Mouse (Mus musculus): ENCODE data around the gene Tmem230. TPM values are rescaled to one million over a fixed set of nuclear protein-coding genes. Genes with fewer than 3 reads are reported as not detected.

The Tmem230 gene
- polyA plus RNA-seq, 1 experiment from 2014 or later: 66.1 TPM

DNA sequence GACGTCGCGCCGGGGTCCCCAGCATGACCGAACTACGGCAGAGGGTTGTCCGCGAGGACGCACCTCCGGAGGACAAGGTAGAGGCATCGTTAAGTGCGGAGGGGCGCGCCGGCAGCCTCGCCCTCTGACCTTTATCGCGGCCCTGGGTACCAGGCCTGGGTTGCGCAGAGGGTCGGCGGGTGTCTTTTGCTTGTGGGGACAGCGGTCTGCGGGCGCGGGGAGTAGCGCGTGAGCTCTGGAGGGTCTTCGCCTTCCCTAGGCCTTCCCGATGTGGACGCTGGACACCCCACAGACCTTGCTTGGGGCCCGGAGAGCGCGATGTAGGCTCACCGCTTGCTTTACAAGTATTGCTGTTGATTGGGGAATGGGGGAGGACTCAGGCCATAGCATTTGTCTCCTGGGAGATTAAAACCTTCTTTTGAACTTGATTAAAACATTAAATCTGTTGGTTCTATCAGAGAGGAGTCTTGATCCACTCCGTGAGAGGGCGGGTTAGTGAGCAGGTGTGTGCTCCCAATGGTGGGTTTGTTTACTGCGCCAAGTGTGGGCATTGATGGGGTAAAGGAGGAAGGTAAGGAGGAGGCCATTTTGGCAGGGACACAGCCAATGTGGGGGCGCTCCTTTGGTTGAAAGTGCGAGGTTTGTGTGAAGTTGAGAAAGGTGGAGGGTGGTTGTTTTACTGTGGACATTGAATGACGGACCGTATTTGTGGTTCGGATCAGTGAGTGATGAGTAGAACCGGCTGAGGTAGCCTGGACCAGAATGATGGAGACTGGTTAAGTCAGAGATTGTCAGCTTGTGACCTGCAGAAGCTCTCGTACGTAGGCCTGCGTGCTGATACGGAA is 16.0 kb upstream of the Tmem230 start:
- peak; percentile 70 for ATAC-seq (ENCODE audit: low FRiP score)
- WGBS: under 1% methylated on average over 46 of the region's 47 CpGs

DNA sequence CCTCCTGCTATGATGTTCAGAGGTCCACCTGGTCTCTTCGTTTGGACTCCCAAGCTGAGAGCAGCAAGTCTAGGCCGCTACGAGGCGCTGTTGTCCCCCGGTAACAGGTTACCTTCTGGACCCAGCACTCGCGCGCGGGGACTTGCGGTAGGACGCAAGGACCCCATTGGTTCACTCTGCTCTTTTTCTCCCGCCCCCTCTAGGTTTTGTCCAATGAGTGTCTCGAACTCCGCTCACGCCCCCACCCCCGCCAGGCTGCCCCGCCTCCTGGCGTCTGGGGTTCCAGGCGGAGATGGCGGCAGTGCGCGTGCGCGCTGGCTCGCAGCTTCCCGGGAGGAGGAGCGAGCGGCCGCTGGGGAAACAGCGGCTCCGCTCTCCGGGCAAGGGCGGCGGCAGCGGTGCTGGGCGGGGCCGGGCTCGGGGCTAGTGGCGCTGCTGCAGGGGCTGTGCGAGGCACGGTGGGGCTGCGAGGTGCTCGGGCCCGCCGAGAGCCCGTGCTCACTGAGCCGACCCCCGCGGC is 15.3 kb upstream of the Tmem230 start, which contains the start of gene Cds2:
Cds2 (plus strand) TSS at position 270 of the 520 bp plus-strand sequence.
- DNase-seq (ENCODE audit: low spot score): peak; percentile 99
- no peaks in the 10 kb centered on the region for H3K36me3 ChIP-seq (ENCODE audit: control insufficient read depth, insufficient read depth, low read length)
- ATAC-seq (ENCODE audit: low FRiP score): peak; percentile 99
- H3K27ac ChIP-seq (ENCODE audit: low read depth, low read length): peak within 1 kb of the TSS; percentile 73
- WGBS: under 1% methylated on average over 38 of the region's 49 CpGs
- H3K4me1 ChIP-seq (replicated peaks; ENCODE audit: control insufficient read depth, insufficient read depth, low read length): no peaks in the 10 kb centered on the region
- peak within 1 kb of the TSS; percentile 91 for H3K9ac ChIP-seq (ENCODE audit: low read depth, low read length)
- H3K4me2 ChIP-seq (replicated peaks; ENCODE audit: low read depth, low read length): peak within 1 kb of the TSS; percentile 64
- peak within 1 kb of the TSS; percentile 93 for H3K4me3 ChIP-seq (ENCODE audit: low read depth, low read length)
- H3K27me3 ChIP-seq (ENCODE audit: control insufficient read depth, insufficient read depth, low read length): no peaks in the 10 kb centered on the region
- H3K9me3 ChIP-seq (ENCODE audit: control insufficient read depth, low read length): no peaks in the 10 kb centered on the region

More for the DNA sequence above, 16.0 kb upstream of the Tmem230 start:
- Histone ChIP-seq H3K9ac (ENCODE audit: low read depth, low read length) (peak overlapping the region; percentile 91), H3K4me2 (replicated peaks; ENCODE audit: low read depth, low read length) (peak overlapping the region; percentile 64), H3K9me3 (ENCODE audit: control insufficient read depth, low read length) (no peaks in the 10 kb centered on the region), H3K27ac (ENCODE audit: low read depth, low read length) (peak overlapping the region; percentile 73), H3K4me3 (ENCODE audit: low read depth, low read length) (peak overlapping the region; percentile 93), H3K36me3 (ENCODE audit: control insufficient read depth, insufficient read depth, low read length) (no peaks in the 10 kb centered on the region), H3K27me3 (ENCODE audit: control insufficient read depth, insufficient read depth, low read length) (no peaks in the 10 kb centered on the region), H3K4me1 (replicated peaks; ENCODE audit: control insufficient read depth, insufficient read depth, low read length) (no peaks in the 10 kb centered on the region)
- DNase-seq (ENCODE audit: low spot score): peak; percentile 59

DNA sequence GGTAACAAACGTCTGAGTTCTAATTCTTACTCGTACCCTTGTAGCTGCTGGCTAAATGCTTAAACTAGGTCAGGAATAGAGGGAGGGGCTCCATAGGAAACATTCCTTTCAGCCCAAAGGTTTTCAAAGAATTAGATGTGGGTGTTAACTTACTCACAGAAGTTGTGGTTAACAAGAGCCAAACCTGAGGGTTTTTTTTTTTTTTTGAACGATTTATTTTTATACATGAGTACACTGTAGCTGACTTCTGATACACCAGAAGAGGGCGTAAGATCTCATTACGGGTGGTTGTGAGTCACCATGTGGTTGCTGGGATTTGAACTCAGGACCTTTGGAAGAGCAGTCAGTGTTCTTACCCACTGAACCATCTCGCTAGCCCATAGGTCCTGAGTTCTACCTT is 14.6 kb upstream of the Tmem230 start:
- no peak overlapping the region for H3K4me3 ChIP-seq (ENCODE audit: low read depth, low read length)
- DNase-seq (ENCODE audit: low spot score) (no peak), ATAC-seq (ENCODE audit: low FRiP score) (peak; percentile 2; the same call in 1 of the 2 replicates)
- H3K36me3 ChIP-seq (ENCODE audit: control insufficient read depth, insufficient read depth, low read length): no peaks in the 10 kb centered on the region
- H3K27me3 ChIP-seq (ENCODE audit: control insufficient read depth, insufficient read depth, low read length): no peaks in the 10 kb centered on the region
- WGBS: 73% methylated on average over 6 of the region's 6 CpGs
- H3K9me3 ChIP-seq (ENCODE audit: control insufficient read depth, low read length): no peaks in the 10 kb centered on the region
- no peak overlapping the region for H3K9ac ChIP-seq (ENCODE audit: low read depth, low read length)
- no peak overlapping the region for H3K4me2 ChIP-seq (replicated peaks; ENCODE audit: low read depth, low read length)
- no peaks in the 10 kb centered on the region for H3K4me1 ChIP-seq (replicated peaks; ENCODE audit: control insufficient read depth, insufficient read depth, low read length)
- H3K27ac ChIP-seq (ENCODE audit: low read depth, low read length): no peak overlapping the region

DNA sequence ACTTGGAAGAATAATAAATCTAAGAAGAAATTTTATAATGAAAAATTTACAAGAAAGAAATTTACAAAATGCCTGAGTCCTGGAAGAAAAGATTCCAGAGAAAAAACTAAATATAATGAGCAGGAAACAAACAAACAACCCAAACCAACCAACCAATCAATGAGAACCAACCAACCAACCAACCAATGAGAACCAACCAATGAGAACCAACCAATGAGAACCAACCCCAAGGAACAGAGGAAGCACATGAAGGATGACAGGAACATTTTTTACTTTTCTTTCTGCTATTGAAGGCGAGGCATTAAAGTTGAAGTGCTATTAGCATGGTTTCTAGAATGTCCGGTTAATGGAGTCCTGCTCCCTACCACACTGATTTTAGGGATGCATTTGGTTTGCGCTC is 13.0 kb upstream of the Tmem230 start:
- Histone ChIP-seq H3K27me3 (ENCODE audit: control insufficient read depth, insufficient read depth, low read length) (no peaks in the 10 kb centered on the region), H3K4me3 (ENCODE audit: low read depth, low read length) (no peak overlapping the region)
- WGBS: 92% methylated on average over 3 of the region's 3 CpGs

DNA sequence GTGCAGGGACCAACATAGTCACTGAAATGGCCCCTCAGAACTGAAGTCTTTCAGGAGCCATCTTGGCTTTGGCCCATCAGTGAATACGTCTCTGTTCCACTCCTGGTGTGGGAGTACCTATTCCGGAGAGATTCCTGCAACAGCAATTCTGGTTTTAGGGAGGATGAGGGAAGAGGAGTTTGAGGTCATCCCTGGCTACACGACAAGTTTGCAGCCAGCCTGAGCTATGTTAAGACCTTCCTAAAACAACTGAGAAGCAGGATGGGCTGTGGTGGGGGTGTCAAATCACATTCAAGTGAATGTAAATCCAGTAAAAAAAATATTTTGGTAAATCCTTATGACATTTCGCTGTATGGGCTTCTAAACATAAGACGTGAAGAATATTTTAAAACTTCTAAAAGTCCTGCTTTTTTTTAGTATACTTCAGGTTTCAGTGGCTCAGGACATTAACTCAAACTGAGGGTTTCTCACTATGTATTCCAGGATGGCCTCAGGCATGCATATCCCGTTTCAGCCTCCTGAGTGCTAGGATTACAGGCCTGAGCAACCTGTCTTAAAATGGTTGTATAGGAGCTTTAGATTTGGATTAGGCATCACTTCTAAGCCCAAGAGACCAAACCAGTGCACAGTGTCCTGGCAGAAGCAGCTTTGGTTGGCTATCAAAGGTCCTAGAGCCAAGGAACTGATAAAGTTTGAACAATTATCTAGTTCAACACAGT is 9.9 kb upstream of the Tmem230 start:
- DNase-seq (ENCODE audit: low spot score): no peak
- no peaks in the 10 kb centered on the region for H3K27me3 ChIP-seq (ENCODE audit: control insufficient read depth, insufficient read depth, low read length)
- H3K4me1 ChIP-seq (replicated peaks; ENCODE audit: control insufficient read depth, insufficient read depth, low read length): no peaks in the 10 kb centered on the region
- no peak overlapping the region for H3K4me3 ChIP-seq (ENCODE audit: low read depth, low read length)
- H3K9me3 ChIP-seq (ENCODE audit: control insufficient read depth, low read length): no peaks in the 10 kb centered on the region
- WGBS: 94% methylated on average over 6 of the region's 6 CpGs
- H3K36me3 ChIP-seq (ENCODE audit: control insufficient read depth, insufficient read depth, low read length): no peaks in the 10 kb centered on the region
- H3K27ac ChIP-seq (ENCODE audit: low read depth, low read length): no peak overlapping the region
- ATAC-seq (ENCODE audit: low FRiP score): no peak
- no peak overlapping the region for H3K4me2 ChIP-seq (replicated peaks; ENCODE audit: low read depth, low read length)
- no peak overlapping the region for H3K9ac ChIP-seq (ENCODE audit: low read depth, low read length)

More for the DNA sequence above, 13.0 kb upstream of the Tmem230 start:
- no peak overlapping the region for H3K27ac ChIP-seq (ENCODE audit: low read depth, low read length)
- DNase-seq (ENCODE audit: low spot score) (no peak), ATAC-seq (ENCODE audit: low FRiP score) (no peak)
- no peaks in the 10 kb centered on the region for H3K36me3 ChIP-seq (ENCODE audit: control insufficient read depth, insufficient read depth, low read length)
- H3K4me1 ChIP-seq (replicated peaks; ENCODE audit: control insufficient read depth, insufficient read depth, low read length): no peaks in the 10 kb centered on the region
- no peak overlapping the region for H3K4me2 ChIP-seq (replicated peaks; ENCODE audit: low read depth, low read length)
- no peaks in the 10 kb centered on the region for H3K9me3 ChIP-seq (ENCODE audit: control insufficient read depth, low read length)
- no peak overlapping the region for H3K9ac ChIP-seq (ENCODE audit: low read depth, low read length)

DNA sequence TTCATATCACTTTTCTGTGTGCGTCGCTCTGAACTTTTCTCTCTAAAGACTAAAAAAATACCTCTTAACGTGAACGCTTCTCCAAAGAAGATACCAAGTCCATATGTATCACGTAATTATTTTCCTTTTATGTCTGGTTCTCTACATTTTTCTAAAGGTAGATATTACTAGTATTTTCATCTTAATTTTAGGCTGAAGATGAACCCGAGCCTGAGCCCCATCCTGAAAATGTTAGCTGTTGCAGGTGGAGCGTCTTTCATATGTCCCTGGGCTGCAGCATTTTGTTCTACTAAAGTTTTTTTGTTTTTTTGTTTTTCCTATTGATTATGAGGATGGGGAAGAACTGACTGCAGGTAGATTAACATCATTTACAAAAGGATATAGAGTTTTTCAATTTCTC is 6.0 kb upstream of the Tmem230 start:
- Histone ChIP-seq H3K27me3 (ENCODE audit: control insufficient read depth, insufficient read depth, low read length) (no peaks in the 10 kb centered on the region), H3K4me3 (ENCODE audit: low read depth, low read length) (peak overlapping the region; percentile 65), H3K9ac (ENCODE audit: low read depth, low read length) (peak overlapping the region; percentile 68; the same call in 1 of the 2 replicates), H3K36me3 (ENCODE audit: control insufficient read depth, insufficient read depth, low read length) (no peaks in the 10 kb centered on the region; the same call in 1 of the 2 replicates), H3K9me3 (ENCODE audit: control insufficient read depth, low read length) (no peaks in the 10 kb centered on the region), H3K4me2 (replicated peaks; ENCODE audit: low read depth, low read length) (peak overlapping the region; percentile 66), H3K4me1 (replicated peaks; ENCODE audit: control insufficient read depth, insufficient read depth, low read length) (no peaks in the 10 kb centered on the region), H3K27ac (ENCODE audit: low read depth, low read length) (no peak overlapping the region)
- DNase-seq (ENCODE audit: low spot score) (no peak), ATAC-seq (ENCODE audit: low FRiP score) (no peak)
- 2% methylated on average over 7 of the region's 7 CpGs for WGBS

DNA sequence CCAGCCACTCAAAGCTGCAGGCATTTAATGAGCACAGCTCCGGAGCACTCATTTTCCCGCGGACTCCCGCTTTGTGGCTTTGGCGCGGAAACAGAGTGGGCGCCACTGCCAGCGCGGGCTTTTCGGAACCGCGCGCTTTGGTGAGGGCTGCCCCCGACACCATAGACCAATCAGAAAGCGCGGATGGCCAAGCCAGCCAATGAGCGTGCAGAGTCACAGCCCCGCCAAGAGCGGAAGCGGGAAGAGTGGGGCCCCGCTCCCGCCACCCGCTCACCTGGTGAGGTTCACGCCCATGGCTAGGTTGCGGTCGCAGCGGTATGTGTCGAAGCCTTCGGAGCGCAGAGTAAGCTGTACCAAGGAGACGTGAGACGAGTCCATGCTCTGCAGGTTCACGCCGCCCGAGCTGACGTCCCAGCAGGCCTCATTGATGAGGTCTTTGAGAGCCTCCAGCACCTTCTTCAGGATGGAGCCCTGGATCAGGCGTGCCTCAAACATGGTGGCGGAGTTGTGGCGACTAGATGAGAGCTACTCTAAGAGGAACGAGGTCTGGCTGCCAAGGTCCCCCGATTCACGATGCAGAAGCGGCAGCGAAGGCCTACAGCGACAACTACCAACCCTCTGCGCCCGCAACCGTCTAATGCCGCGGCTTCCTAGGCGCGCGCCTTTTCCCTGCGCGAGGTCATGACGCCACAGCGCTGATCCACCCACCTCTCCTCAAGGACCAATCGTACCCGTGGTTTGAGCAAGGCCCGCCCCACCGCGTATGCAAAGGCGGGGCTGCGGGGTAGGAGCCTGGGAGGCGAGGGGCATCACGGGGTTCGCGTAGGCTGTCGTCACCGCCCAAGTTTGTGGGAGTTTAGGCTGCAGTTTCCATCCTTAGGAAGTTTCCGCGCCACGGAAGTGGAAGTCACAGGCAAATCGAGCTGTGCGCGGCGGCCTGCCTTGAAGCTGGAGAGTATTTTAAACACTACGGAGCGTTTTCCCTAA is 5.2 kb upstream of the Tmem230 start, which contains the start of gene Pcna:
Pcna (minus strand) TSS at position 773 of the 987 bp plus-strand sequence.
- peak within 1 kb of the TSS; percentile 68 for H3K9ac ChIP-seq (ENCODE audit: low read depth, low read length)
- under 1% methylated on average over 78 of the region's 79 CpGs for WGBS
- peak within 1 kb of the TSS; percentile 66 for H3K4me2 ChIP-seq (replicated peaks; ENCODE audit: low read depth, low read length)
- DNase-seq (ENCODE audit: low spot score) (peak; percentile 97), ATAC-seq (ENCODE audit: low FRiP score) (peak; percentile 100)
- H3K27me3 ChIP-seq (ENCODE audit: control insufficient read depth, insufficient read depth, low read length): no peaks in the 10 kb centered on the region
- peak within 1 kb of the TSS; percentile 65 for H3K4me3 ChIP-seq (ENCODE audit: low read depth, low read length)
- no peaks in the 10 kb centered on the region for H3K4me1 ChIP-seq (replicated peaks; ENCODE audit: control insufficient read depth, insufficient read depth, low read length)
- H3K27ac ChIP-seq (ENCODE audit: low read depth, low read length): 0 out of 2 replicates have a peak within 1 kb of the TSS, but pooled peaks have one; percentile 24
- no peaks in the 10 kb centered on the region for H3K9me3 ChIP-seq (ENCODE audit: control insufficient read depth, low read length)
- H3K36me3 ChIP-seq (ENCODE audit: control insufficient read depth, insufficient read depth, low read length): no peaks in the 10 kb centered on the region; the same call in 1 of the 2 replicates

DNA sequence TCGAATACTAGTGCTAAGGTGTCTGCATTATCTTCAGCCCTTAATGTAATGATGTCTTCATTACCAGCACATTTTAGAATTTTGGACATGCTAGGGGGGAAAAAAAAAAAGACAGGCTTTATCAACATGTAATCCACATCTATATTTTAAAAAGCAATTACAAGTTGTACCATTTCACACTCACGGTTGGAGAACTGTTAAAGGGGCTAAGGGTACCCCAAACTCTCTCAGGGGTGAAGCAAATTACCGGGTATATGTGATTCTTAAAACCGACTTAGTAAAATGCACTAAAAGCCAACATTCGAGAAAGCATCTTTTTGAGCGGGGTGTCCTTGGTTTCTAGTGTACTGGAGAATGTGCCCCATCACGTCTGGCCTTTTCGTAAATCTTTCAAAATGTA is 4.3 kb upstream of the Tmem230 start:
- 12% methylated on average over 8 of the region's 8 CpGs for WGBS
- no peaks in the 10 kb centered on the region for H3K9me3 ChIP-seq (ENCODE audit: control insufficient read depth, low read length)
- H3K27ac ChIP-seq (ENCODE audit: low read depth, low read length): no peak overlapping the region
- H3K9ac ChIP-seq (ENCODE audit: low read depth, low read length): peak overlapping the region; percentile 68
- H3K36me3 ChIP-seq (ENCODE audit: control insufficient read depth, insufficient read depth, low read length): no peaks in the 10 kb centered on the region; the same call in 1 of the 2 replicates
- DNase-seq (ENCODE audit: low spot score) (no peak), ATAC-seq (ENCODE audit: low FRiP score) (no peak)
- H3K4me2 ChIP-seq (replicated peaks; ENCODE audit: low read depth, low read length): peak overlapping the region; percentile 66
- no peaks in the 10 kb centered on the region for H3K4me1 ChIP-seq (replicated peaks; ENCODE audit: control insufficient read depth, insufficient read depth, low read length)
- H3K27me3 ChIP-seq (ENCODE audit: control insufficient read depth, insufficient read depth, low read length): no peaks in the 10 kb centered on the region
- peak overlapping the region; percentile 65 for H3K4me3 ChIP-seq (ENCODE audit: low read depth, low read length)
